8 mouse cellular contexts compared by ENCODE assay signal in genomic region chr4:132939421-132940127, GRCm38 (mm10). TPM values are rescaled to one million over a fixed set of nuclear protein-coding genes. Genes with fewer than 3 reads are reported as not detected.
DNase-seq lines count a peak whose midpoint lies in the region; ATAC-seq and TF ChIP-seq lines count a peak whose summit lies in the region.

No protein-coding gene starts in this region.

- no peaks in the 10 kb centered on the region for H3K9me3 ChIP-seq in hindbrain, embryonic 11.5 days (ENCODE audit: control insufficient read depth, low read length)
- no peaks in the 10 kb centered on the region for H3K9me3 ChIP-seq in limb, embryonic 11.5 days (ENCODE audit: control insufficient read depth, low read length)
- H3K9me3 ChIP-seq in midbrain, embryonic 15.5 days = no peaks in the 10 kb centered on the region

- H3K27me3 ChIP-seq in hindbrain, embryonic 11.5 days (ENCODE audit: control insufficient read depth, insufficient read depth, low read length) = 0 out of 2 replicates have a peak, but pooled peaks cover 4% of the 10 kb centered on the region
- H3K27me3 ChIP-seq in limb, embryonic 11.5 days (ENCODE audit: control insufficient read depth, insufficient read depth, low read length) = no peaks in the 10 kb centered on the region; the same call in 1 of the 2 replicates
- no peaks in the 10 kb centered on the region for H3K27me3 ChIP-seq in midbrain, embryonic 15.5 days (replicated peaks)

- no peaks in the 10 kb centered on the region for H3K36me3 ChIP-seq in hindbrain, embryonic 11.5 days (ENCODE audit: control insufficient read depth, insufficient read depth, low read length)
- H3K36me3 ChIP-seq in limb, embryonic 11.5 days (ENCODE audit: control insufficient read depth, insufficient read depth, low read length) = no peaks in the 10 kb centered on the region
- no peaks in the 10 kb centered on the region for H3K36me3 ChIP-seq in midbrain, embryonic 15.5 days (replicated peaks)

- no peak overlapping the region for H3K27ac ChIP-seq in layer of hippocampus, adult 2 months
- H3K27ac ChIP-seq in hindbrain, embryonic 11.5 days (ENCODE audit: low read depth, low read length) = no peak overlapping the region
- H3K27ac ChIP-seq in limb, embryonic 11.5 days (replicated peaks; ENCODE audit: low read depth, low read length) = no peak overlapping the region
- 0 out of 2 replicates have a peak overlapping the region, but pooled peaks have one; percentile 83 for H3K27ac ChIP-seq in midbrain, embryonic 15.5 days

- H3K9ac ChIP-seq in hindbrain, embryonic 11.5 days (ENCODE audit: low read depth, low read length) = no peak overlapping the region
- no peak overlapping the region for H3K9ac ChIP-seq in limb, embryonic 11.5 days (ENCODE audit: low read length)
- H3K9ac ChIP-seq in midbrain, embryonic 15.5 days = no peak overlapping the region

- peak; percentile 84 for TF ChIP-seq CTCF in layer of hippocampus, adult 2 months (conservative IDR thresholded peaks at IDR 0.05)

- no peak overlapping the region for H3K4me2 ChIP-seq in hindbrain, embryonic 11.5 days (replicated peaks; ENCODE audit: low read depth, low read length)
- 0 out of 2 replicates have a peak overlapping the region, but pooled peaks have one; percentile 4 for H3K4me2 ChIP-seq in limb, embryonic 11.5 days (ENCODE audit: low read depth, severe bottlenecking)
- H3K4me2 ChIP-seq in midbrain, embryonic 15.5 days = no peak overlapping the region

- H3K4me1 ChIP-seq in hindbrain, embryonic 11.5 days (replicated peaks; ENCODE audit: control insufficient read depth, insufficient read depth, low read length) = 0 out of 2 replicates have a peak, but pooled peaks cover 5% of the 10 kb centered on the region
- H3K4me1 ChIP-seq in limb, embryonic 11.5 days (ENCODE audit: control insufficient read depth, insufficient read depth, low read length) = peaks cover 6% of the 10 kb centered on the region
- peaks cover 20% of the 10 kb centered on the region for H3K4me1 ChIP-seq in midbrain, embryonic 15.5 days

- peak in 1 of 2 experiments; percentile 65 for DNase-seq in layer of hippocampus, adult 2 months (ENCODE audit: low spot score in 2 of 2)
- DNase-seq in layer of hippocampus, adult 9-11 months = no peak
- peak; percentile 56 for DNase-seq in embryo, embryonic 11.5 days (ENCODE audit: low read depth, low spot score)
- peak; percentile 91 for DNase-seq in hindbrain, embryonic 11.5 days (ENCODE audit: low spot score)
- peak; percentile 90 for DNase-seq in limb, embryonic 11.5 days (ENCODE audit: low spot score)
- DNase-seq in thymus, adult 18-20 months = peak; percentile 39 to 42

- ATAC-seq in activated CD4-positive, CD25-positive, alpha-beta regulatory T cell, adult 4 months = peak; percentile 51
- no peak for ATAC-seq in hindbrain, embryonic 11.5 days (ENCODE audit: low FRiP score)
- peak; percentile 19; the same call in 1 of the 2 replicates for ATAC-seq in limb, embryonic 11.5 days (ENCODE audit: insufficient number of reproducible peaks, low FRiP score, low TSS enrichment, low read depth)
- no peak for ATAC-seq in midbrain, embryonic 15.5 days (replicated peaks)

- no peak overlapping the region; the same call in 1 of the 2 replicates for H3K4me3 ChIP-seq in layer of hippocampus, adult 2 months
- H3K4me3 ChIP-seq in hindbrain, embryonic 11.5 days (ENCODE audit: low read depth, low read length) = no peak overlapping the region
- H3K4me3 ChIP-seq in limb, embryonic 11.5 days (ENCODE audit: low read depth, low read length) = no peak overlapping the region
- H3K4me3 ChIP-seq in midbrain, embryonic 15.5 days = no peak overlapping the region

- 22% methylated on average over 22 of the region's 22 CpGs for WGBS in hindbrain, embryonic 11.5 days
- WGBS in limb, embryonic 11.5 days = 26% methylated on average over 22 of the region's 22 CpGs
- 24% methylated on average over 22 of the region's 22 CpGs for WGBS in midbrain, embryonic 15.5 days

RNA-seq across cellular contexts. Expression of gene Fam76a, which starts 17.2 kb away (rescaled TPM):
- total RNA-seq in layer of hippocampus, adult 2 months (2021) = 10 to 100 TPM; 51.2 to 54.5 TPM
- polyA plus RNA-seq in activated CD4-positive, CD25-positive, alpha-beta regulatory T cell, adult 4 months (2017; shearing (Covaris generic)) = 10 to 100 TPM; 17.3 to 19.3 TPM
- 29.7 and 31.9 TPM in 2 replicates for polyA plus RNA-seq in hindbrain, embryonic 11.5 days (2014; fragmentation: Nextera tagmentation; extraction: Ambion mirVana)
- 30.1 and 32.9 TPM in 2 replicates for polyA plus RNA-seq in limb, embryonic 11.5 days (2014; fragmentation: Nextera tagmentation; extraction: Ambion mirVana)
- 44.6 and 45.6 TPM in 2 replicates for polyA plus RNA-seq in midbrain, embryonic 15.5 days (2015; fragmentation: Nextera tagmentation; extraction: Ambion mirVana)

RNA-seq across cellular contexts. Expression of gene Fgr, which starts 34.3 kb away (rescaled TPM):
- total RNA-seq in layer of hippocampus, adult 2 months (2021) = under 1 TPM in 1 of 2 experiments, not detected in 1; 0.12 TPM
- polyA plus RNA-seq in activated CD4-positive, CD25-positive, alpha-beta regulatory T cell, adult 4 months (2017; shearing (Covaris generic)) = 1 to 10 TPM; 4.2 TPM
- polyA plus RNA-seq in hindbrain, embryonic 11.5 days (2014; fragmentation: Nextera tagmentation; extraction: Ambion mirVana) = 0.08 and 0.34 TPM in 2 replicates
- 0.17 and 0.35 TPM in 2 replicates for polyA plus RNA-seq in limb, embryonic 11.5 days (2014; fragmentation: Nextera tagmentation; extraction: Ambion mirVana)
- polyA plus RNA-seq in midbrain, embryonic 15.5 days (2015; fragmentation: Nextera tagmentation; extraction: Ambion mirVana) = 0.06 and 0.27 TPM in 2 replicates

RNA-seq across cellular contexts. Expression of gene Stx12, which starts 55.3 kb away (rescaled TPM):
- total RNA-seq in layer of hippocampus, adult 2 months (2021) = 100 to 1,000 TPM; 105 to 108 TPM
- polyA plus RNA-seq in activated CD4-positive, CD25-positive, alpha-beta regulatory T cell, adult 4 months (2017; shearing (Covaris generic)) = 10 to 100 TPM; 33.0 to 36.2 TPM
- polyA plus RNA-seq in hindbrain, embryonic 11.5 days (2014; fragmentation: Nextera tagmentation; extraction: Ambion mirVana) = 105 and 106 TPM in 2 replicates
- 58.5 and 62.8 TPM in 2 replicates for polyA plus RNA-seq in limb, embryonic 11.5 days (2014; fragmentation: Nextera tagmentation; extraction: Ambion mirVana)
- 154 and 161 TPM in 2 replicates for polyA plus RNA-seq in midbrain, embryonic 15.5 days (2015; fragmentation: Nextera tagmentation; extraction: Ambion mirVana)

Comparison
In these comparisons a context has a peak if more than half of its experiments do, and no peak if none do; other contexts are left out.
1. ATAC-seq: peak in activated CD4-positive, CD25-positive, alpha-beta regulatory T cell, adult 4 months (single experiment) and limb, embryonic 11.5 days (single experiment); none in hindbrain, embryonic 11.5 days (single experiment) and midbrain, embryonic 15.5 days (single experiment).